Mouse (Mus musculus): ENCODE measurements around the gene Tmc2.

Gene Tmc2

GRCm38 (mm10) chr2:130295331-130296133 is 100.5 kb downstream of the Tmc2 start:
- no peak for DNase-seq (ENCODE audit: extremely low read depth, low read depth)

GRCm38 (mm10) chr2:130296134-130296745 is 101.2 kb downstream of the Tmc2 start:
- DNase-seq (ENCODE audit: extremely low read depth, low read depth) = no peak

- DNase-seq (ENCODE audit: extremely low read depth, low read depth) = no peak
Measured at GRCm38 (mm10) chr2:130297580-130297979, 102.6 kb downstream of the Tmc2 start.

GRCm38 (mm10) chr2:130303014-130303413 is 108.0 kb downstream of the Tmc2 start:
- no peak for DNase-seq (ENCODE audit: extremely low read depth, low read depth)
